Mouse (Mus musculus) embryonic facial prominence, embryonic 14.5 days (tissue): Measurements from ENCODE around the gene Krtap5-5. TPM values are rescaled to one million over a fixed set of nuclear protein-coding genes. Genes with fewer than 3 reads are reported as not detected.
"Not testable (repeated sequence)": the region's sequence is repeated elsewhere in the genome, so short reads cannot be mapped to it uniquely, and the experiment has no call there.

Experiments
- ATAC-seq: fragments of 200-750 bp; cut with Nextera tagmentation; 2 replicates; pipeline ENCODE4 v1.8.0; 2017; ENCODE audit warnings: low read depth, moderate number of reproducible peaks, moderate TSS enrichment
- DNase-seq: peaks from one replicate; pipeline ENCODE4 v3.0.0-alpha.2; 2015; ENCODE audit warnings: low spot score
- H3K27ac ChIP-seq: fragments of 300-500 bp; sonication (generic); replicated peaks from 2 replicates; pipeline ENCODE4 v1.5.1; 2014; ENCODE audit warnings: low read depth, mild to moderate bottlenecking, low read length, moderate library complexity
- H3K27me3 ChIP-seq: fragments of 300-500 bp; sonication (generic); replicated peaks from 2 replicates; pipeline ENCODE4 v1.6.1; 2014; ENCODE audit warnings: low read length; ENCODE audit not compliant: control insufficient read depth, insufficient read depth
- H3K36me3 ChIP-seq: fragments of 300-500 bp; sonication (generic); 2 replicates; pipeline ENCODE4 v1.6.1; 2014; ENCODE audit warnings: low read length, mixed read lengths; ENCODE audit not compliant: control insufficient read depth, insufficient read depth
- H3K4me1 ChIP-seq: fragments of 300-500 bp; sonication (generic); 2 replicates; pipeline ENCODE4 v1.6.1; 2014; ENCODE audit warnings: antibody characterized with exemption, low read length; ENCODE audit not compliant: control insufficient read depth, insufficient read depth
- H3K4me2 ChIP-seq: fragments of 300-500 bp; sonication (generic); 2 replicates; pipeline ENCODE4 v1.6.1; 2014; ENCODE audit warnings: low read depth, mild to moderate bottlenecking, low read length, moderate library complexity, mixed read lengths
- H3K4me3 ChIP-seq: fragments of 300-500 bp; sonication (generic); 2 replicates; pipeline ENCODE4 v1.5.1; 2014; ENCODE audit warnings: low read depth, mild to moderate bottlenecking, low read length
- H3K9ac ChIP-seq: fragments of 300-500 bp; sonication (generic); 2 replicates; pipeline ENCODE4 v1.6.1; 2014; ENCODE audit warnings: low read depth, mild to moderate bottlenecking, low read length, moderate library complexity, mixed read lengths
- H3K9me3 ChIP-seq: fragments of 300-500 bp; sonication (generic); 2 replicates; pipeline ENCODE4 v1.6.1; 2016; ENCODE audit warnings: low read length; ENCODE audit not compliant: control insufficient read depth
- WGBS: fragments of 180-500 bp; shearing (Covaris S2); extraction: QIAGEN DNeasy Blood & Tissue Kit; methylation state at CpG from one replicate; pipeline ENCODE4 v1.1.7; 2014; 5-methylcytosine and 5-hydroxymethylcytosine counted together
- polyA plus RNA-seq: library from polyadenylated mRNA; unstranded; fragments of >200 nt; fragmentation: Nextera tagmentation; extraction: Ambion mirVana; gene quantifications from 2 replicates; pipeline ENCODE4 v1.2.1, GENCODE M21; 2014

Krtap5-5 gene
- polyA plus RNA-seq = 0.19 TPM in 1 of 2 replicates, not detected in the other

DNA sequence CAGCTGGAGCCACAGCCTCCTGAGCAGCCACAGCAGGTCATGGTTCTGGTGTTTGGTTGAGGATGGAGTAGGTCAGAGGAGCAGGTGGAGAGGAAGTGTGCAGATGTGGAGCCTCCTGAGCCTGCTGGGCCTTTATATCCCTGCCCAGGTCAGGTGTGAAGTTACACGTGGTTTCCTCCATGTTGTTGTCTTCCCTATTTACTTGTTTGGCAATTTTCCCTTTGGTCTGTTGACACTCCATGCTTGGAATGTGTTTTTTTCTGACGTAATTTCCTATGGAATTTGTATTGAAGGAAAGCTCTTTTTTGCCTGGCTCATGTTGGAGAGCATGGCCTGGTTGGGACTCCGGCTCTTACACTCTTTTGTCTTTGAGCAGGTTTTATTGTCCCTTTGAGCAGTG lies at the start of gene Krtap5-5:
Gene Krtap5-5, minus strand, starts transcription at position 101 of the 400 bp plus-strand sequence.
- not testable (repeated sequence) for DNase-seq, H3K9me3 ChIP-seq, H3K27me3 ChIP-seq, H3K4me3 ChIP-seq, H3K4me2 ChIP-seq, H3K36me3 ChIP-seq, H3K9ac ChIP-seq, ATAC-seq, H3K4me1 ChIP-seq, H3K27ac ChIP-seq
- WGBS = 55% methylated on average over 3 of the region's 3 CpGs

DNA sequence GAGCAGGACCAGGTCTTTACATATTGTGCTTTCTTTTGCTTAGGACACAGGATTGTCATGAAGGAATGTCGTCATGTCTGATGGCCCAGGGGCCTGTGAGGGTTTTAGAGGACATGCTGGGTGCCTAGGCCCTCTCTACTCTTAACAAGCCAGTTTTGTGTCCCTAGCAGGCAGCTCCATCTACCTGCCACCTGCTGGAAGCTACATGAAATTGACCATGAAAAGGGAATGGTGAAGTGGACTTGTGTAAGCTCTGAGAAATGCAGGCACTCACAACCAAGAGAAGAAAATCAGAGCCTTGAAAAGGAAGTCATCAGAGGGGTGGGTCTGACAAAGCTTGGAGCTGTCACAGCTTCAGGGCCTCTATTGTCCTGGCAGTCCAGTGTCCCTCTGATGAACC lies 49.5 kb upstream of the Krtap5-5 start:
- not testable (repeated sequence) for H3K4me3 ChIP-seq, H3K36me3 ChIP-seq, H3K27ac ChIP-seq, H3K9ac ChIP-seq, H3K27me3 ChIP-seq, ATAC-seq, H3K4me2 ChIP-seq, H3K4me1 ChIP-seq, DNase-seq, H3K9me3 ChIP-seq
- 62% methylated on average over 1 of the region's 1 CpGs for WGBS

DNA sequence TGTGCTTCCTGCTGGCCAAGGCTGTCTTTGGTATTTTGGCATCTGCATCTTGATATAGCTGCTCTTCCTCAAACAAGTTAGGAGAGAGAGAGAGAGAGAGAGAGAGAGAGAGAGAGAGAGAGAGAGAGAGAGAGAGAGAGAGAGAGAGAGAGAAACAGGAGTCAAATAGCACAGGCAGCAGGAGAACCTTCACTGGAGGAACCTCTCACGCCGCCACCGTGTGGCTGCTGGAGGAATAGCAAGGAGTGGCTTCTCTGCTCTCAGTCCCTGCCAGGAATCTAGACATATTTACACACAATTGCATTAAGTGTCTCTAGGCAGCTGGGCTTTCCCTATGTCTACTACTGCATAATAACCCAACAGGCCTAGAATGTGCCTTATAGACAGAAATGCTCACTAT lies 48.4 kb upstream of the Krtap5-5 start:
- H3K4me2 ChIP-seq, H3K36me3 ChIP-seq, H3K9me3 ChIP-seq, H3K27me3 ChIP-seq, H3K4me1 ChIP-seq, H3K4me3 ChIP-seq, H3K9ac ChIP-seq, H3K27ac ChIP-seq: not testable (repeated sequence)
- WGBS = 3% methylated on average over 3 of the region's 3 CpGs
- DNase-seq (peak; percentile 72), ATAC-seq (peak; percentile 75; the same call in 1 of the 2 replicates)

DNA sequence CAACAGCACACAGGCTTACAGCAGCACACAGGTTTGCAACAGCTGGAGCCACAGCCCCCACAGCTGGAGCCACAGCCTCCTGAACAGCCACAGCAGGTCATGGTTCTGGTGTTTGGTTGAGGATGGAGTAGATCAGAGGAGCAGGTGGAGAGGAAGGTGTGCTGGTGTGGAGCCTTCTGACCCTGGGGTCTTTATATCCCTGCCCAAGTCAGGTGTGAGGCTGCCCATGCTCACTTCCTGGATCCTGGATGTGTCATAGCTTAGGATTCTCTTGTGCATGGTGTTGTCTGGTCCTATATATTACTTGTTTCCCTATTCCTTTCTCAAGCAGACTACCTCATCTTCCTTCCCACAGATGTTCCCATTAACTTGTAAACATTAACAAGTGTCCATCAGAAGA lies 44.5 kb upstream of the Krtap5-5 start, which contains the start of gene Gm4559:
Gene Gm4559, minus strand, starts transcription at position 101 of the 400 bp plus-strand sequence.
- H3K27me3 ChIP-seq, H3K9me3 ChIP-seq, H3K9ac ChIP-seq, H3K4me2 ChIP-seq, H3K4me1 ChIP-seq, H3K36me3 ChIP-seq, H3K4me3 ChIP-seq, ATAC-seq, DNase-seq, H3K27ac ChIP-seq: not testable (repeated sequence)

DNA sequence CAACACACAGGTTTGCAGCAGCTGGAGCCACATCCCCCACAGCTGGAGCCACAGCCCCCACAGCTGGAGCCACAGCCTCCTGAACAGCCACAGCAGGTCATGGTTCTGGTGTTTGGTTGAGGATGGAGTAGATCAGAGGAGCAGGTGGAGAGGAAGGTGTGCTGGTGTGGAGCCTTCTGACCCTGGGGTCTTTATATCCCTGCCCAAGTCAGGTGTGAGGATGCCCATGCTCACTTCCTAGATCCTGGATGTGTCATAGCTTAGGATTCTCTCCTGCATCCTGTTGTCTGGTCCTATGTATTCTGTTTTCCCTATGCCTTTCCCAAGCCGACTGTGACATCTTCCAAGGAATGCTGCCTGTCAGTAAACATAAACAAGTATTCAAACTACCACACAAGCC lies 28.5 kb upstream of the Krtap5-5 start, which contains the start of gene Gm2431:
Gene Gm2431, minus strand, starts transcription at position 101 of the 400 bp plus-strand sequence.
- not testable (repeated sequence) for H3K9ac ChIP-seq, ATAC-seq, H3K4me3 ChIP-seq, H3K4me2 ChIP-seq, H3K9me3 ChIP-seq, H3K36me3 ChIP-seq, H3K4me1 ChIP-seq, DNase-seq, H3K27ac ChIP-seq, H3K27me3 ChIP-seq
- WGBS = 69% methylated on average over 1 of the region's 1 CpGs

DNA sequence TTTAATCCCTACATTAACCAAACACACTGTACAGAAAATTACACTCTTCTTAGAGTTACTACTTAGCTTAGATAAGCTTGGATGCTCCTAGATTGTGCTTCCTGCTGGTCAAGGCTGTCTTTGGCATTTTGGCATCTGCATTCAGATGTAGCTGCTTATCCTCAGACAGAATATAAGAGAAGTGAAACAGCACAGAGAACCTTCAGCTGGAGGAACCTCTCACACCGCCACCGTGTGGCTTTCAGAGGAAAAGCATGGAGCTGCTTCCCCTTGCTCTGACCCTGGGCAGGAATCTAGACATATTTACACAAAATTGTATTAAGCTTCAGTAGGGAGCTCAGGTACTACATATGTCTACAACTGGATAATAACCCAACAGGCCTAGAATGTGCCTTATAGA lies 25.7 kb upstream of the Krtap5-5 start:
- no peak overlapping the region for H3K4me3 ChIP-seq
- no peaks in the 10 kb centered on the region for H3K36me3 ChIP-seq
- no peak overlapping the region for H3K4me2 ChIP-seq
- no peak for ATAC-seq
- H3K9ac ChIP-seq = no peak overlapping the region
- no peaks in the 10 kb centered on the region for H3K9me3 ChIP-seq
- no peaks in the 10 kb centered on the region for H3K4me1 ChIP-seq
- no peaks in the 10 kb centered on the region for H3K27me3 ChIP-seq
- peak; percentile 29 for DNase-seq
- 0% methylated on average over 2 of the region's 2 CpGs for WGBS
- no peak overlapping the region for H3K27ac ChIP-seq

DNA sequence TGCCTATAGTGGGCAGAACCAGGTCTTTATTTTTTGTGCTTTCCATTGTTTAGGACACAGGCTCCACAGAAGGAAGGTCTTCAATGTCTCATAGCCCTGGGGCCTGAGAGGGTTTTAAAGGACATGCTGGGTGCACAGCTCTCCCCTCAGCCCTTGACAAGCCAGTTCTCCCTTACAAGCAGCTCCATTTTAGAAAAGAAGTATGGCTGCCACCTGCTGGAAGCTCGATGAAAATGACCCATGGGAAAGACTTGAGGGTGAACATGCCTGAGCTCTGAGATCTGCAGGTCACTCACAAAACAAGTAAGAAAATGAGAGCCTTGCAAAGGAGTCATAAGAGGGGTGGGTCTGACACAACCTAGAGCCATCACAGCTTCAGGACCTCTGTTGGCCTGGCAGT lies 20.1 kb upstream of the Krtap5-5 start:
- Histone ChIP-seq H3K9ac (no peak overlapping the region), H3K9me3 (no peaks in the 10 kb centered on the region), H3K4me2 (no peak overlapping the region), H3K4me1 (no peaks in the 10 kb centered on the region), H3K27me3 (no peaks in the 10 kb centered on the region), H3K4me3 (no peak overlapping the region), H3K36me3 (no peaks in the 10 kb centered on the region), H3K27ac (no peak overlapping the region)
- ATAC-seq (no peak), DNase-seq (peak; percentile 34)
- WGBS = 6% methylated on average over 1 of the region's 1 CpGs

DNA sequence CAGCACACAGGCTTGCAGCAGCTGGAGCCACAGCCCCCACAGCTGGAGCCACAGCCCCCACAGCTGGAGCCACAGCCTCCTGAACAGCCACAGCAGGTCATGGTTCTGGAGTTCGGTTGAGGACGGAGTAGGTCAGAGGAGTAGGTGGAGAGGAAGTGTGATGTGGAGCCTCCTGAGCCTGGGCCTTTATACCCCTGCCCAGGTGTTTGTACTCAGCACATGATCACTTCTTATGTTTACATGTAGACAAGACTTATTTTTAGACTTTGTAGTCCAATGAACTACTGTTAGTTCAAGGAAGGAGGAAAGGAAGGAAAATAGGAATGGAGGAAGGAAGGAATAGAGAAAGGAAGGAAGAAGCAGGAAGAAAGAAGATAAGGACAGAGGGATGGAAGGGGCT lies 11.2 kb upstream of the Krtap5-5 start, which contains the start of gene Gm40460:
Gene Gm40460, minus strand, starts transcription at position 101 of the 400 bp plus-strand sequence.
- Histone ChIP-seq H3K36me3 (no peaks in the 10 kb centered on the region), H3K4me1 (no peaks in the 10 kb centered on the region), H3K4me3 (no peak within 1 kb of the TSS), H3K27me3 (no peaks in the 10 kb centered on the region), H3K9ac (no peak within 1 kb of the TSS), H3K4me2 (no peak within 1 kb of the TSS), H3K9me3 (no peaks in the 10 kb centered on the region; the same call in 1 of the 2 replicates), H3K27ac (no peak within 1 kb of the TSS)
- DNase-seq = no peak
- 40% methylated on average over 2 of the region's 2 CpGs for WGBS
- ATAC-seq = no peak

DNA sequence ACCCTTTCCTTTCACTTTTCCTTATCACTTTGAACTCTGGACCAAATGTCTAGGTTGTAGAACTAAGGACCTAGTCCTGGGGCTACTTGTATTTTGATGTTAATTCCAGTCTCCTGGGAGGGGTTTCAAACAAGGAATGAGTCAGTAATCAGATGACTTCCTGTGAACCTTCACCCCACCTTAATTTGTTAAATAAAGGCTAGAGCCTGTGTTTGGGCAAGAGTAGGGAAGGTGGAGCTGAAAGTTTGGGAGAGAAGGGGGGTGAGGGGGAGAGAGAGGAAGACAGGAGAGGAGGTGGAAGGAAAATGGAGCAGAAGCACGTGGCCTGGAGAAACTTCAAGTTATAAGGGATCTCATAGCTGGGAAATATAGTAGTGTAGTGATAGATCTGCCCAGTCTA lies 1.8 kb upstream of the Krtap5-5 start:
- Histone ChIP-seq H3K4me1 (no peaks in the 10 kb centered on the region), H3K4me2 (no peak overlapping the region), H3K36me3 (no peaks in the 10 kb centered on the region), H3K4me3 (no peak overlapping the region), H3K27me3 (no peaks in the 10 kb centered on the region), H3K27ac (no peak overlapping the region), H3K9ac (no peak overlapping the region), H3K9me3 (peaks cover 4% of the 10 kb centered on the region; the same call in 1 of the 2 replicates)
- DNase-seq (no peak), ATAC-seq (no peak)
- 26% methylated on average over 1 of the region's 1 CpGs for WGBS
